Mouse (Mus musculus) forebrain, embryonic 16.5 days (tissue): Measurements from ENCODE around the gene Relt. TPM values are rescaled to one million over a fixed set of nuclear protein-coding genes. Genes with fewer than 3 reads are reported as not detected.

Experiments
- ATAC-seq: fragments of 200-750 bp; cut with Nextera tagmentation; 2 replicates; pipeline ENCODE4 v1.8.0; 2017; ENCODE audit warnings: mild to moderate bottlenecking, moderate library complexity
- H3K27ac ChIP-seq: fragments of 300-500 bp; sonication (generic); 2 replicates; pipeline ENCODE4 v1.5.1; 2014; ENCODE audit warnings: low read length, control low read depth
- H3K27me3 ChIP-seq: fragments of 300-500 bp; sonication (generic); replicated peaks from 2 replicates; pipeline ENCODE4 v1.6.1; 2014; ENCODE audit warnings: low read length; ENCODE audit not compliant: control insufficient read depth, insufficient read depth
- H3K36me3 ChIP-seq: fragments of 300-500 bp; sonication (generic); 2 replicates; pipeline ENCODE4 v1.6.1; 2014; ENCODE audit not compliant: control insufficient read depth, insufficient read depth
- H3K4me1 ChIP-seq: fragments of 300-500 bp; sonication (generic); replicated peaks from 2 replicates; pipeline ENCODE4 v1.6.1; 2014; ENCODE audit warnings: low read length; ENCODE audit not compliant: control insufficient read depth, insufficient read depth
- H3K4me2 ChIP-seq: fragments of 300-500 bp; sonication (generic); 2 replicates; pipeline ENCODE4 v1.6.1; 2014; ENCODE audit warnings: mild to moderate bottlenecking, low read length, control low read depth
- H3K4me3 ChIP-seq: fragments of 300-500 bp; sonication (generic); replicated peaks from 2 replicates; pipeline ENCODE4 v1.5.1; 2014; ENCODE audit warnings: mild to moderate bottlenecking, low read length, control low read depth
- H3K9ac ChIP-seq: fragments of 300-500 bp; sonication (generic); replicated peaks from 2 replicates; pipeline ENCODE4 v1.6.1; 2014; ENCODE audit warnings: low read depth, low read length, control low read depth
- H3K9me3 ChIP-seq: fragments of 300-500 bp; sonication (generic); 2 replicates; pipeline ENCODE4 v1.6.1; 2016; ENCODE audit warnings: low read length; ENCODE audit not compliant: control insufficient read depth
- WGBS: fragments of 180-500 bp; shearing (Covaris S2); extraction: QIAGEN DNeasy Blood & Tissue Kit; methylation state at CpG from one replicate; pipeline ENCODE4 v1.1.7; 2014; 5-methylcytosine and 5-hydroxymethylcytosine counted together
- polyA plus RNA-seq: library from polyadenylated mRNA; unstranded; fragments of >200 nt; fragmentation: Nextera tagmentation; extraction: Ambion mirVana; gene quantifications from 2 replicates; pipeline ENCODE4 v1.2.1, GENCODE M21; 2015

Relt gene
- polyA plus RNA-seq, 1 experiment from 2014 or later, result 3.9 TPM

- Histone ChIP-seq H3K9ac (no peak overlapping the region), H3K4me2 (no peak overlapping the region), H3K36me3 (no peaks in the 10 kb centered on the region), H3K27me3 (no peaks in the 10 kb centered on the region), H3K4me3 (no peak overlapping the region), H3K9me3 (no peaks in the 10 kb centered on the region), H3K27ac (no peak overlapping the region), H3K4me1 (peaks cover 3% of the 10 kb centered on the region; the same call in 1 of the 2 replicates)
- WGBS, result 79% methylated on average over 9 of the region's 9 CpGs
- no peak for ATAC-seq
Observed at GRCm38 (mm10) chr7:100902451-100903137, 39.3 kb upstream of the Relt start.

DNA sequence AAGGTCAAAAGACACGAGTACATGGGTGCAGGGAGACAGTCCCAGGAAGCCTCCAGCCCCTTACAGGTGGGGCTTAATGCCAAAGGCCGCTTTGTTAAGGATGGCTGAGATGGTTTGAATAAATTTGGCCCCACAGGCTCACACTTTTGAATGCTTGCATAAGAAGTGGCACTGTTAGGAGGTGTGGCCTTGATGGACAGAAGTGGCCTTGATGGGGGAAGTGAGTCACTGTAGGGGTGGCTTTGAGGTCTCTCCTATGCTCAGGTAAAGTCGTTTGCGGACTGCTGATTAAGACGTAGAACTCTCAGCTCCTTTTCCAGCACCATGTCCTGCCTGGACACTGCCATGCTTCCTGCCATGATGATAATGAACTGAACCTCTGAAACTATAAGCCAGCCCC is 34.6 kb upstream of the Relt start:
- H3K36me3 ChIP-seq, result no peaks in the 10 kb centered on the region
- H3K4me2 ChIP-seq, result no peak overlapping the region
- no peak overlapping the region for H3K9ac ChIP-seq
- WGBS, result 78% methylated on average over 5 of the region's 5 CpGs
- no peak overlapping the region for H3K27ac ChIP-seq
- no peaks in the 10 kb centered on the region for H3K27me3 ChIP-seq
- H3K4me1 ChIP-seq, result peaks cover 20% of the 10 kb centered on the region
- no peak overlapping the region for H3K4me3 ChIP-seq
- H3K9me3 ChIP-seq, result no peaks in the 10 kb centered on the region
- ATAC-seq, result no peak

- Histone ChIP-seq H3K27me3 (no peaks in the 10 kb centered on the region), H3K4me3 (peak overlapping the region; percentile 63), H3K9me3 (no peaks in the 10 kb centered on the region), H3K9ac (peak overlapping the region; percentile 89), H3K36me3 (no peaks in the 10 kb centered on the region), H3K4me1 (peaks cover 28% of the 10 kb centered on the region), H3K27ac (no peak overlapping the region; the same call in 1 of the 2 replicates), H3K4me2 (peak overlapping the region; percentile 81)
- 6% methylated on average over 12 of the region's 12 CpGs for WGBS
- peak; percentile 41; the same call in 1 of the 2 replicates for ATAC-seq
Observed at GRCm38 (mm10) chr7:100894833-100895226, 31.6 kb upstream of the Relt start.

- ATAC-seq, result peak; percentile 84
- WGBS, result 3% methylated on average over 53 of the region's 53 CpGs
- peak overlapping the region; percentile 89 for H3K9ac ChIP-seq
- H3K4me3 ChIP-seq, result peak overlapping the region; percentile 63
- H3K27me3 ChIP-seq, result no peaks in the 10 kb centered on the region
- no peaks in the 10 kb centered on the region; the same call in 1 of the 2 replicates for H3K36me3 ChIP-seq
- no peaks in the 10 kb centered on the region for H3K9me3 ChIP-seq
- H3K27ac ChIP-seq, result peak overlapping the region; percentile 5
- peaks cover 28% of the 10 kb centered on the region for H3K4me1 ChIP-seq
- peak overlapping the region; percentile 81 for H3K4me2 ChIP-seq
Observed at GRCm38 (mm10) chr7:100894057-100894832, 31.0 kb upstream of the Relt start.

DNA sequence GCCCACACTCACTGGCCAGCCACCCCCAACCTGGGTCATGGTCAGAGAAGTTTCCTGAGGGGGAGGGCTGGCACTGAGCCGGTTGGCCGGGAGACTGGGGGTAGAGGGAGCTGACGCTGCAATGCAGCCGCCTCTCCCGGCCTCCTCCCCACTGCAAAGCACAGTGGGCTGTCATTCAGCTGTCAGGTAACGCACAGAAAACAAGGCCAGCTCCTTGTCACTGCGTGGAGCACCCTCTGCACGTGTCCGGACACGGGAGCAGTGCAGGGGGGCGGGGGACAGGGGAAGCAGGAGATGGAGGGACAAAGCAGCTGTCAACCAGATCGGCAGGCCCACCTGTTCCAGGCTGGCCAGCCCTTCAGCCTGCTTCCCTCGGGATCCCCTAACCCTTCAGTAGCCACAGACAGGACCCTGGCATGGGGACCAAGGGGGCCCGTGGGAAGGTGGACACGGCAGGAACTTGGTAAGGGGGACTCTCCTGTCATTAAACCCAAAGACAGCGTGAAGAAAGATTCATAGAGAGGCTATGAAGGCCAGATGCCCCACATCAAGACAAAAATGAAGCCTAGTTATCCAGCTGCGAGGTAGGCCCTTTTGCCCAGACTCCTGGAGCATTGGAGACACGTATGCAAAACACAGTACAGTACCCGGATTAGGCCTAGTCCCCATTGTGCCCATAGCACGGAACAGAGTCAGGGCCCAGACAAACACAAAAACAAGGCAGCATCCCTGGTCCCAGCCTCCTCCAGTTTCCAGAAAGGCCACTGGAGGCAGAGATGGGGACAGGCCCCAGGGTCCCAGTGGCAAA is 30.2 kb upstream of the Relt start:
- peak overlapping the region; percentile 63 for H3K4me3 ChIP-seq
- peak overlapping the region; percentile 32 for H3K27ac ChIP-seq
- no peaks in the 10 kb centered on the region; the same call in 1 of the 2 replicates for H3K36me3 ChIP-seq
- H3K27me3 ChIP-seq, result no peaks in the 10 kb centered on the region
- H3K9ac ChIP-seq, result peak overlapping the region; percentile 89
- ATAC-seq, result peak; percentile 13; the same call in 1 of the 2 replicates
- no peaks in the 10 kb centered on the region for H3K9me3 ChIP-seq
- WGBS, result 28% methylated on average over 20 of the region's 20 CpGs
- peak overlapping the region; percentile 81 for H3K4me2 ChIP-seq
- peaks cover 28% of the 10 kb centered on the region for H3K4me1 ChIP-seq

DNA sequence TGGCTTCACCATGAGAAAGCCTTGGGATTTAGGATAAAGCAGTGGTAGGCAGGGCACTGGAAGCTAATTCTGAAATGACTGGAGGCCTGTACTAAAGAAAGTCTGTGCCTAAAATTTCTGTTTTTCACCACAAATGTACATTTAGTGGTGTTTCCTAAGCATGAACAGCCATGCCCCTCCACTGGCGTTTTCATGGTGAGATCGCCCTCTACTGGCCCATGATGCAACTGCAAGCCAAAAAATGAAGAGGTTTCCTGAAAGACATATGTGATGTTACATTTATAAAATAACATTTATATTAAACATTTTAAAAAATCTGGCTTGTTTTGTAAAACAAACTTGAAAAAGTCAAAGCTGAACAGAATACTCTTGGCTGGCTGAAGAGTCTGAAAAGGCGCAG is 23.3 kb upstream of the Relt start:
- Histone ChIP-seq H3K4me1 (peaks cover 1% of the 10 kb centered on the region; the same call in 1 of the 2 replicates), H3K27ac (no peak overlapping the region), H3K9me3 (no peaks in the 10 kb centered on the region), H3K27me3 (no peaks in the 10 kb centered on the region), H3K36me3 (peaks cover 9% of the 10 kb centered on the region; the same call in 1 of the 2 replicates), H3K4me2 (no peak overlapping the region), H3K9ac (no peak overlapping the region), H3K4me3 (no peak overlapping the region)
- 32% methylated on average over 3 of the region's 3 CpGs for WGBS
- 0 out of 2 replicates have a peak, but pooled peaks have one; percentile 21 for ATAC-seq

DNA sequence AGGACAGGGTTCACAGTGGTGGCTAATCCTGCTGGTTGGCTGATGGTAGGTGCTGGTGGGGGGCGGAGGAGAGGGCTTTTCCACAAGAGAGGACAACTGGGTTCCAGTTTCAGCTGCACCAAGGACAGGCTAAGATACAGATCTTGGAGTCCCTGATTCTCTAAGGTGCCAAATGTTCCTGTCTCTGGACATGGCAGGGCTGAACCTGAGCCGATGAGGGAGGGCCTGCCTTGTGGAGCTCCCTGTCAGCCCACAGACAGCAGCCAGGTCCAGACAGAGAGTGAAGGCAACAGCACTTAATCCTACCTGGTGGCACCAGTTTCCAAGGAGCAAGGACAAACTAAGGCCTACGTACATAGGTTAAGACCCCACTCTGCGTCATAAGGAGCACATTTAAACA is 21.2 kb upstream of the Relt start:
- no peak for ATAC-seq
- Histone ChIP-seq H3K36me3 (peaks cover 23% of the 10 kb centered on the region), H3K9ac (no peak overlapping the region), H3K4me2 (no peak overlapping the region), H3K9me3 (no peaks in the 10 kb centered on the region), H3K27ac (no peak overlapping the region), H3K4me3 (no peak overlapping the region), H3K4me1 (no peaks in the 10 kb centered on the region), H3K27me3 (no peaks in the 10 kb centered on the region)
- 96% methylated on average over 4 of the region's 4 CpGs for WGBS

DNA sequence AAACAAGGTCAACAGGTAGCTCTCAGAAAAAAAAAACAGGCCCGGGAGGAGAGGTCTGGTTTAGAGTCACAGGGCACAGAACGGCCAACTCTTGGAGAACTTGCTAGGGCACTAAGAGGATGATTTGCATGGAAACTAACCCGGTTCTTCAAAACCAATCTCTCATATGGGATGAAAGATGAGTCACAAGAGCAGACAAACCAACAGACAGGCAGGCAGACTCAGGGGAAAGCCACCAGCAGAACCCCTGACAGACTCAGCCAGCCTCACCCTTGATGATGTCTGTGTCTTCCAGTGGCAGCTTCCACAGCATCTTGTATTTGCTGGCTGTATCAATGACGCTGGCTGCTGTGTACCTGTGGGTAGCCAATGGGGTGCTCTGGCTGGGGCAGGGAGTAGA is 18.7 kb upstream of the Relt start:
- Histone ChIP-seq H3K36me3 (peaks cover 25% of the 10 kb centered on the region), H3K9me3 (no peaks in the 10 kb centered on the region), H3K9ac (no peak overlapping the region), H3K27me3 (no peaks in the 10 kb centered on the region), H3K27ac (no peak overlapping the region), H3K4me2 (no peak overlapping the region), H3K4me3 (no peak overlapping the region), H3K4me1 (no peaks in the 10 kb centered on the region)
- ATAC-seq, result no peak
- 91% methylated on average over 4 of the region's 4 CpGs for WGBS

- ATAC-seq, result no peak
- H3K4me1 ChIP-seq, result no peaks in the 10 kb centered on the region
- H3K27ac ChIP-seq, result no peak overlapping the region
- WGBS, result 92% methylated on average over 9 of the region's 9 CpGs
- H3K27me3 ChIP-seq, result no peaks in the 10 kb centered on the region
- H3K36me3 ChIP-seq, result peaks cover 25% of the 10 kb centered on the region
- no peak overlapping the region for H3K4me3 ChIP-seq
- no peaks in the 10 kb centered on the region for H3K9me3 ChIP-seq
- no peak overlapping the region for H3K4me2 ChIP-seq
- H3K9ac ChIP-seq, result no peak overlapping the region
Observed at GRCm38 (mm10) chr7:100881531-100881930, 18.3 kb upstream of the Relt start.
